Mouse (Mus musculus) layer of hippocampus, adult 9-11 months (tissue): ENCODE data around the gene Gm45785.
"Not testable (repeated sequence)": the region's sequence is repeated elsewhere in the genome, so short reads cannot be mapped to it uniquely, and the experiment has no call there.

Source experiments
- DNase-seq: peaks from one replicate; pipeline ENCODE4 v3.0.0; 2022

Gene Gm45785

GRCm38 (mm10) chr7:140855860-140856784 lies at the start of gene Gm45785:
Gm45785 (minus strand) TSS chr7:140856331.
- DNase-seq, result peak; percentile 93

DNA sequence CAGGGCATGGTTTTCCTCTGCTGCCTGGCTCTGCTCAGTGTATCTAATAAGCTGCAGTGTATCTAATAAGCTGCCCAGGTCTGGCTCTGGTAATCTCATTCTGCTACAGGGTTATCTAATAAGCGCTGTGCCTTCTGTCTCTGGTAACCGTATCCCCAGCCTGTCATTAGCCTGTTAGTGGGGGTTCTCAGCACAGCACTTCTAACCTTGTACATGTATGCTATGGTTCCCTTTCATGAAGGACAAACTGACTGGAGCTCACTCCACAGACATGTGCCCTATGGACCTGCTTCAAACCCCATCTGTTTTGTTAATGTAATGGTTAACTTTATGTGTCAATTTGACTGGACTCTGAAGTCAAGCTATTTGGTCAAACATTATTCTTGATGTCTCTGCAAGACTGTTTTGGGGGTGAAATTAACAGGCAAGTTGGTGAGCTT lies 49.5 kb upstream of the Gm45785 start:
- no peak for DNase-seq

DNA sequence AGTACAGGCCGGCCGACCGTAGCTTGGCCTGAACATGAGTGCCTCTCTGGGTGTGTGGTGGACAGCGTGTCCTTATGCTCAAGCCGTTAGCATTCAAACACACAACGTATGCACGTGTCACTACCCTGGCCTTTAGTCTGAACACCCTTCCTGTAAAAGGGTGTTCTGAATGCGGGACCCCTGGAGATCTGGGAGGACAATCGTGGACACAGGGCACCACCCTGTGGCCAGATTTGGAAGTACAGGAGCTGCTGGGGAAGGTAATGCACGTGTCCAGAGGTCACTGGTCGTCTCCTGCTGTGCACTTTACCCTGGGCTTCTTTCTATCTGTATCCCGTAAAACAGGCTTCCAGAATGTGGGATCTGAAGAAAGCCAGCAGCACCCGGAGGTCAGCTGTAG lies 47.1 kb upstream of the Gm45785 start:
- peak; percentile 48 for DNase-seq

GRCm38 (mm10) chr7:140902036-140902875 lies 46.1 kb upstream of the Gm45785 start:
- no peak for DNase-seq

DNA sequence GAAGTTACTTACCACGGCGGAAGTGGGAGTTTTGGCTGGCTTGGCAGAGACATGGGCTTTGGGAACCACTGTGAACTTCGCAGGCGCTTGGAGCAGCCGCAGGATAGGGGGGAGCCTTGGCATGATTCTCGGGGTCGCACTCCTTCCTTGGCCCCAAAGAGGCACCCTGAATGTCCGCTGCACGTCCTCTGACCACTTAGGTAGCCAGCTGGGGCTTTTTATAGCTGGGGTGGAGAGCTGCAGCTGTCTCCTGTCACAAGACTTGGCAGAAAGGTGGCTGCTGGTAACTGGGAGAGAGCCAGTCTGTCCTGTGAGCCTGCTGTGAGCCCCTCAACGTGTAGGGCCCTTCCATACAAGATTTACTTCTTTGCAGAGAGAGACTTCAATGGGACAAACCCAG lies 44.1 kb upstream of the Gm45785 start, which contains the start of gene Cox8b:
TSS of gene Cox8b (minus strand) at position 227 of the 400 bp plus-strand sequence.
- DNase-seq, result no peak

DNA sequence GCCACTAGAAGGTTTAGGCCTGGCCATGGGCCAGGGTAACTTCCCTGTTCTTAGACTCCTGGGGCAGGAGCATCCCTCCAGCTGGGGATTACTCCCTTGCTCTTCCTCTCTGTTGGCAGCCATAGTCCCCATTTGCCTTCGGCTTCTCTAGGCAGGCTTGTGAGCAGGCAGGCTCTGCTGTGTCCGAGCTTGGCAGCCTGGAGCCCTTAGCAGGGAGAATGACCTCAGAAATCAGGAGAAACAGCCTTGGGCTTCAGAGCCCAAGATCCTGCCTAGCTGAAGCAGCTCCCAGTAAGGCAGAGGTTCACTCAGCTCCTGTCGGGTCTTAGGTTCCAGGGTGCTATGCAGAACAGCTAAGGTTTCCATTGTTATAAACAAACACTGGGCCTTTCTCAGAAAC lies 43.0 kb upstream of the Gm45785 start:
- no peak for DNase-seq

GRCm38 (mm10) chr7:140897863-140898262 lies 41.7 kb upstream of the Gm45785 start:
- no peak for DNase-seq

DNA sequence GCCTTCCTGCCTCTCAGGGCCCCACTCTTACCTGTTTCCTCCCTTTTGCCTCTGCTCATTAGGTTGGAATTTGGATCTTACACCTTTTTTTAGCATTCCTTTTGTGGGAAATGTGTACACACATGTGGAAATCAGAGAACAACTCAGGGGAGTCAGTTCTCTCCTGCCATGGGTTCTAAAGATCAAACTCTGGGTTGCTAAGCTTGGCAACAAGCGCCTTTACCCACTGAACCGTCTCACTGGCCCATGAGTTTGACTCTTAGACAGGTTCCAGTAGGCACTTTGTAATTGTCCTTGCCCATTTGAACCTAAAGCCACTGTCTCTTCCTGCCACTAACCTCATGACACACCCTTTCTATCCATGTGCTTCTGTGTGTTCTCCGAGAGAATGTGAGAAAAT lies 38.5 kb upstream of the Gm45785 start:
- no peak for DNase-seq

- no peak for DNase-seq
Measured at GRCm38 (mm10) chr7:140894031-140894430, 37.9 kb upstream of the Gm45785 start.

- not testable (repeated sequence) for DNase-seq
Measured at GRCm38 (mm10) chr7:140890636-140891035, 34.5 kb upstream of the Gm45785 start.

DNA sequence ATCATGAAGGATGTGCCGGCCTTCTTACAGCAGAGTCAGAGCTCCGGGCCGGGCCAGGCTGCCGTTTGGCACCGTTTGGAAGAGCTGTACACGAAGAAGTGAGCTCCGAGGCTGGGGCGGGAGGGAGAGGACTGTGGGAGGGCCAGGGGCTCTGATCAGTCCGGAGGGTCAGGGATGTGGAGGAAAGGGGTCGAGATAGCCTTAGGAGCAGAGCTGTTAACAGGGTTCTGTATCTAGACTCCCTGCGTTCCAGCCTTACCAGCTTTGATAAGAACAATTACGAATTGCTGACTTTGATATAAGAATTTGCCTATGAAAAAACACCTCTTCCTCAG lies 26.3 kb upstream of the Gm45785 start:
- no peak for DNase-seq

- peak; percentile 95 for DNase-seq
Measured at GRCm38 (mm10) chr7:140881696-140882468, 25.8 kb upstream of the Gm45785 start, which contains the start of the genes Psmd13 and Sirt3. Psmd13 (plus strand) TSS chr7:140881968. Sirt3 (minus strand) TSS chr7:140882309.

GRCm38 (mm10) chr7:140880865-140881515 lies 24.9 kb upstream of the Gm45785 start:
- no peak for DNase-seq

GRCm38 (mm10) chr7:140880419-140880818 lies 24.3 kb upstream of the Gm45785 start:
- DNase-seq, result no peak

DNA sequence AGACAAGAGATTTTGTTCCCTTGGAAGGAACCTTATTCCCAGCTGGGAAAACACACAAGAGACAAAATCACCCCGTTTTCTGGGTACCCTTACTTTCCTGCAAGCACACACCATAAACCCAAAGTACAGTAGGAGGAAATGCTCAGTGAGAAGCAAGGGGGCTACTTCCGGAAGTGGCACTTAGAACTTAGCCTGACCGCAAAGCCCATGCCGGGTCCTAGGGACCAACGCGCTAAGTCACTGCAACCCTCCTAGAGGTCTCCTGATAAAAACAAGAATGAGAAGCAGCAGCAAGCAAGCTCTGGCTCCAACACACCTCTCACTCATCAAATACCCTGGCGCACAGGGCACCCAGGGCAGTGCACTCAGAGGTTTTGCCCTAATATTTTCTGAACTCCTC lies 23.2 kb upstream of the Gm45785 start:
- no peak for DNase-seq

GRCm38 (mm10) chr7:140877364-140877763 lies 21.2 kb upstream of the Gm45785 start:
- DNase-seq, result no peak

DNA sequence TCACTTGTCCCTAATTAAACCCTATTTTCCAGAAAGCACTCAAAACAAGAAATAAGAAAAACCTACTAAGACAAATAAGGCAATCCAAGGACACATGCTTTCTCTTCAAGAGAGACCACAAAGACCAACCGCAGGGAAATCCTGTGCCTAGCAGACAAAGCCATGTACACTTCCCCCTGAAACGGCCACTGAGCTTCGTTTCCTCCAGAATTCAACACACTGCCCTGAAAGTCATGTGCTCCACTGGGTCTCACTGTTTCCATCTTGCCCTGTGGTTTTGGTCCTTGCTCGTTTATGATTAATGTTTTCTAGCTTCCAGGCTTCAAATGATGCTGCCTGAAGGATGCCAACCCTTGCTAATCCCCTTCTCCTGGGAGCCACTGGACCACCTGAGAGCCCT lies 18.1 kb upstream of the Gm45785 start:
- no peak for DNase-seq

DNA sequence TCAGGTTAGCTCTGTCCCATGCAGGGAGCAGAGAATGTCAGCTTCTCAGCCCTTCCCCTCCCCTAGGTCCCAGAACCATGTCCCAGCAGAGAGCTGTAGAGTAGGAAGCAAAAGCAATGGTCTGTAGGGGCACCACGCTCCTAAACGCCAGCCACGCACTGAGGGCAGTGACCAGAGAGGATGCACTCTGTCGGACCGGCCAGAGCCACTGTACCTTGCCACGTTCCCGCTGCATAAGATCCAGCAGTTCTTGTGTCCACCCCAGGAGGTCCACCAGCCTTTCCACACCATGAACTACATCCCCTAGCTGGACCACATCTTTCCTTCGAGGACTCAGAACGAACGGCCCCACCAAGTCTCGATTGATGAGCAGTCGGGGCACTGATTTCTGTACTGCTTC lies 8.6 kb upstream of the Gm45785 start:
- no peak for DNase-seq

DNA sequence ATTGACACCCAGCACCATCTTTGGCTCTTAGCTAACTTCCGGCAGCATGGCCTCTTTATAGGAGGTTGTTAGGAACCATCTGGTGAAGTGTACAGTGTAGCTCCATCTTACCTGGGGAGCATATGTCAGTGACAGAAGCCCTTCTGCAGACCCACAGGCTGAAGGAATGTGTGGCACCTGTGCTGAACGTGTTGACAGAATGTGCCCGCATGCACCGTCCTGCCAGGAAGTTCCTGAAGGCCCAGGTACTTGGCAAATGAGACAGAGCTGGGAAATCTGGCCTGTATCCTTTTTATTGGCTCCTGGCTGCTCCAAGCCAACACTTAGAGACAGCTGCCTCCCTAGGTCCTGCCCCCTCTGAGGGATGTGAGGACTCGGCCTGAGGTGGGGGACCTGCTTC lies 4.6 kb upstream of the Gm45785 start:
- no peak for DNase-seq

GRCm38 (mm10) chr7:140859997-140860396 lies 3.9 kb upstream of the Gm45785 start:
- no peak for DNase-seq

- DNase-seq, result no peak
Measured at GRCm38 (mm10) chr7:140858746-140859145, 2.6 kb upstream of the Gm45785 start.
